Mouse (Mus musculus): Measurements from ENCODE around the gene Jmjd6.

Gene Jmjd6

DNA sequence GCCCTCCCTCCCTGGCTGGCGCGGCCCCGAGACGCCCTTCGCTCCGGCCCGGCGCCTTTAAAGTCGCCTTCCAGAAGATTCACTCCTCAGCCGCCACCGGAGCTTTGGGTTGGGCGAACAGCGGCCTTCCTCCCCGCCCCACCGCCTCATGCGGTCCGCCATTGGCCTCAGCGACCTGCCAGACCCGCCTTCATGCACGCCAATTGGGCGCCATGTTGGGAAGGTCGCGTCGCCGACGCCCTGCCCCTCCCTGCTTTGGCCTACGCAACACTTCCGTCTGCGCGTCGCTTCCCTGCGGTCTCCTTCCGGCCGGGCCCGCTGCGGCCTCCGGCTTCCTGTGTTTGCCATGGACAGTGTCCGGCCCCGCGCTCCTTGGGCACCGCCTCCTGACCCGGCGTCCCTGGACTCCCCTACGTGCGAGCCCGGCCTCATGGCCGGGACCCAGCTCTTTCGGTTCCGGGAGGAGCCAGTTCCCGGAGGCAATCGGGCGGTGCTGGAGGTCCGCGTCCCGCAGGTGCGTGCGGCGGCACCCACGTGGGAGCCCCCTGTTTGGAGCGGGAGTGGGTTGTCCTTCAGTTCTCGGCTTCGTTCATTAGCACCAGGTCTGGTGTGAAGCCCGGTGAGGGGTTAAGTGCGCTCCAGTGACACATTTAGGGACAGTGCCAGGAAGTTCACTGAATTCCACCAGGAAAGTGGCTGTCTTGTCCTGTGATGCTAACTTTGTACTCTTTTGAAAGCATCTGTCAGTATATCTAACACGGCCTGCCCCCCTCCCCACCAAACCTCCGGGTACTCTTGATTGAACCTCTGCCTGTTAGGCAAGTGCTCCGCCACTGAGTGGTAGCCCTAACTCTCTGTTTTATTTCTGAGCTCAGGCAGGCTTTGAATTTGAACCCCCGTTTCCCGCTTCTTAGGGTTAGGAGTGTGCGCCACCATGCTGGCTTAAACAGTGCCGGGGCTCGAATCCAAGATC, at the start of gene Jmjd6, which contains the start of gene Mettl23:
Gene Jmjd6, minus strand, starts transcription at position 189 of the 973 bp plus-strand sequence.
Gene Mettl23, plus strand, starts transcription at position 18 of the 973 bp plus-strand sequence.
- peak; percentile 97 for DNase-seq (ENCODE audit: low read depth, low spot score)

DNA sequence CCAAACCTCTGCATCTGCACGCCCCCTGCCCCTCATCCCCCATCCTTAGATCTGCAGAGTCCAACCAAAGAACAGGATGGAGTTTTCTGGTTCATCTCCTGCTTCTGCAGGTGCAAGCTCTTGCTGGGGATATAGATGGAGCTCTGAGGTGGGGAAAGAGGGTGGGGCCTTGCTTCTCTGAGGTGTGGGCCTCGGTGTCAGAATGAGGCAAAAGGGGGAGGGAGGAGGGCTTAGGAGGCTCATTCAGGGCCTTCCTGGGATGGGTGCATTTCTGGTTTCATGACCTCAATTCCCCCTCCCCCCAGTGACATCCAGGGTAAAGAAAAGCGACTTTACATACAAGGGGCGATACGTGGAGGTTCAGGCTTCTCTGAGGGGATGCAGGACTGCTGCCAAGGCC, 43.9 kb upstream of the Jmjd6 start:
- no peak for DNase-seq (ENCODE audit: low read depth, low spot score)

DNA sequence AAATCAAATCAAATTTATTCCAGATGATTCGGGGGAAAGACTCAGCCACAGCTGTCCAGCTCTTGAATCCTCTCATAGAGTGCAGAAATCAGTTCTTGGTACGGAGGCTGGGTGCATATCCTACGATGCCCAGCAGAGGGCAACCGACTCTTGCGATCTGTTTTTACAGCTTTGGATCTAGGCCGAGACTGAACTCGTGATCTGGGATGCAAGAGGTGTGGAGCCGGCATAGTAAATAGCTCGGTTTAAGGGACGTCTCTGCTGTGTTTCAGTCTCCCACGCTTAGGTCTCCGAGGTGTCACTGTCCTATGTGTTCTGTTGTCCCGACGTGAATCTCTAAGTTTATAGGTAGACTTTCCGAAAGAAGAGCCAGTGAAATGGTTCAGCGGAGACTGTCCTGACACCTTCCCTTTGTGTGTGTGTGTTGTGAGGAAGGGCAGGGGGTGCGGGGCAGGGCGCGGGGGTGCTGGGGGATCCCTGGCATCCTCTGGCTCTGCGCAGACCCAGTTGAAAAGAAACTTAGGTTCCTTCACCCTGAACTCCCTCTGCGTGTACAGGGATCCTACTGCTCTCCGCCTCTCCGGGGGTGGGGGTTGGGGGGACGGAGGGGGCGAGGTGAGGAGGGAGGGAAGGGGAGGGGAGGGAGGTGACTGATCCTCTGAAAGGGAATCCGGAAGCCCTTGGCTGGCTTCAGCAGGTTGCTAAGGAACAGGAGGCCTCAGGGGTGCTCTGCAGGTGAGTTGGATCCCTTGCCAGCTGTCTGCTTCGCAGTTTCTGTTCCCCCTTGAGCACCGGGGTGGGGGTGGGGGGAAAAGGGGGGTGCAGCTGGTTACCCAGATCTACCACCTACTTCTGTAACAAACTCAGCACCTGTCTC, 42.3 kb upstream of the Jmjd6 start:
- DNase-seq (ENCODE audit: low read depth, low spot score) = peak; percentile 96

GRCm38 (mm10) chr11:116884061-116884460, 40.8 kb upstream of the Jmjd6 start:
- no peak for DNase-seq (ENCODE audit: low read depth, low spot score)

DNA sequence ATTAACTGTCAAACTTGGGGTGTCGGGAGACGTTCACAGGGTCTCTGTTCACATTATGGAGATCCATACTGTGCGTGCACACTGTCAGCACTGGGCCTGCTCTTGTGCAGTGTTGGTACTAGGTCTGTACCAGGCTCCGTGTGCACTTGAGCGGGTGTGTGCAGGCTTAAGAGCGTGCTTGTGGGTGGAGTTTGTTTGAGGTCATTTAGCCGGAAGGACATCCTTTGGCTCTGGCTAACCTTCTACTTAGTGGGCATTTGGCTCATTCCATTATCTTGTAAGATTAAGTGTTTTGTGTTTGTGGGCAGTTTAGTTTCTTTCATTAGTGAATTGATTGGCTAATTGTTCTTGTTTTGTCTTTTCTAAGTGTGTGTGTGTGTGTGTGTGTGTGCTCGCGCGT, 39.2 kb upstream of the Jmjd6 start:
- DNase-seq (ENCODE audit: low read depth, low spot score) = peak; percentile 58

DNA sequence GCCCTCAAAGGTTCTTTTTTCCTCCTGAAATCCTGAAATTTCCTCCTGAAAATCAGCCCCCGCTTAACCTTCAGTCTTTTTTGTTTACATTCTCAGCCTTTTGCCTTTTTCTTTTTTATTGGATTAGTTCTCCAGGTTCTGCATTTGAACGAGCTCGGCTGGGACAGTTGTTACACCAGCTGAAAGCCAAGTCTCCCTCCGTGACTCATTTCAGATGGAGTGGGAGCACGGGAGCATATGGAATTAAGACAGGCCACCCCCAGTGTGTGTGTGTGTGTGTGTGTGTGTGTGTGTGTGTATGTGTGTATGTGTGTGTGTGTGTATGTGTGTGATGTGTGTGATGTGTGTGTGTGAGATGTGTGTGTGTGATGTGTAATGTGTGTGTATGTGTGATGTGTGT, 38.2 kb upstream of the Jmjd6 start:
- DNase-seq (ENCODE audit: low read depth, low spot score) = no peak

DNA sequence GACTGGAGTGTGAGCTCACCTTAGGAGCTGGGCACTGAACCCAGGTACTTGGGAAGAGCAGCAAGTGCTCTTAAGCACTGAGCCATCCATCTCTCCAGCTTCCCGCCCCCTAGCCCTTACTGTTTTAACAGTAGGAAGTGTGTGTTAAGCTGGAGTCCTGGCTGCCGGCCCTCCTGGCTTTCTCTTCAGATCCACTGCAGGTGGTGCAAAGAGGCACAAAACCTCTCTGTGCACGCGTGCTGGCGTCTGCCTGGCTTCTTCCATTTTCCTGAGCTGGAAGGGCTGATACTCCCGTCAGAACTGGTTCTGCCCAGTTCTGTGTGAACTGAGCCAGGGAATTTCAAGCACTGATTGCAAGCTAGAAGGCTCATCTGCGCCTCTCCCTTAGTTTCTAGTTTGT, 37.6 kb upstream of the Jmjd6 start:
- DNase-seq (ENCODE audit: low read depth, low spot score) = peak; percentile 71

- no peak for DNase-seq (ENCODE audit: low read depth, low spot score)
These were observed 35.2 kb upstream of the Jmjd6 start for GRCm38 (mm10) chr11:116878454-116878853.

DNA sequence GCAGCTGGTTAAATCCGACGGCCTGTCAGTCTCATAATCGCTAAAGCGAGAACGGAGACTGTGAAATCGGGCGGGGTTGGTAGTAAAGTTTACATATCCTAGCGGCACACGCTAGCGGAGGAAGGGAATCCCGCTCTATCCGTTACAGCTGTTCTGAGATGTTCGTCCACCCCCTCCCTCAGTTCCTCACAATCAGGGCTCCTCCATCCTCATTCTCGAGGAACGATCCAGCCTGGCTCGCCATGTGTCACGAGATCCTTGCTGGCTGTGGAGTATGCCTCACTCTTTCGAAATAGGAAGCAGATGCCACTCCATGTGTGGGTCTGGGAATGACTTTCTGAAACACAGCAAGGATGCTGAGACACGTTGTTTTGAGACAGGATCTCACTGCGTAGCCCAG, 30.7 kb upstream of the Jmjd6 start:
- no peak for DNase-seq (ENCODE audit: low read depth, low spot score)

- DNase-seq (ENCODE audit: low read depth, low spot score) = no peak
These were observed 28.3 kb upstream of the Jmjd6 start for GRCm38 (mm10) chr11:116871538-116871937.

- no peak for DNase-seq (ENCODE audit: low read depth, low spot score)
These were observed 26.4 kb upstream of the Jmjd6 start for GRCm38 (mm10) chr11:116869641-116870040.

DNA sequence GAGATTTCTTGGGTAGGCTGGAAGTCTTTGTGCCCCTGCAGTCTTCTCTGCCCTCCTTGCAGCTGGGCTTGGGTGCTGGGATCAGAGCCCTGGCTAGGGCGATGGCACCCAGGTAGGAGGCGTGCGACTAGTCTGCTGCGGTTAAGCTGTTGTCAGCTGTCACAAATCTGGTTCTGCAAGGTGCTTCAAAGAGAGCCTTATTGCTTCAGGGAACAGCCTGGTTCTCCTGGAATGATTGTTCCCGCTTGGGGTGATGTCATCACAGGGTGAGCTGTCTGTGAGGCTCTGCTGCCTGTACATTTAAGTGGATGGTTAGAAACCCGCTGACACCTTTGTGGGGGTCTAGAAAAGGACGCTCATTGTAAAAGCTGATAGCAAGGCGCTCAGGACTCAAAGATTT, 26.0 kb upstream of the Jmjd6 start:
- DNase-seq (ENCODE audit: low read depth, low spot score) = no peak

- no peak for DNase-seq (ENCODE audit: low read depth, low spot score)
These were observed 24.9 kb upstream of the Jmjd6 start for GRCm38 (mm10) chr11:116868129-116868528.

DNA sequence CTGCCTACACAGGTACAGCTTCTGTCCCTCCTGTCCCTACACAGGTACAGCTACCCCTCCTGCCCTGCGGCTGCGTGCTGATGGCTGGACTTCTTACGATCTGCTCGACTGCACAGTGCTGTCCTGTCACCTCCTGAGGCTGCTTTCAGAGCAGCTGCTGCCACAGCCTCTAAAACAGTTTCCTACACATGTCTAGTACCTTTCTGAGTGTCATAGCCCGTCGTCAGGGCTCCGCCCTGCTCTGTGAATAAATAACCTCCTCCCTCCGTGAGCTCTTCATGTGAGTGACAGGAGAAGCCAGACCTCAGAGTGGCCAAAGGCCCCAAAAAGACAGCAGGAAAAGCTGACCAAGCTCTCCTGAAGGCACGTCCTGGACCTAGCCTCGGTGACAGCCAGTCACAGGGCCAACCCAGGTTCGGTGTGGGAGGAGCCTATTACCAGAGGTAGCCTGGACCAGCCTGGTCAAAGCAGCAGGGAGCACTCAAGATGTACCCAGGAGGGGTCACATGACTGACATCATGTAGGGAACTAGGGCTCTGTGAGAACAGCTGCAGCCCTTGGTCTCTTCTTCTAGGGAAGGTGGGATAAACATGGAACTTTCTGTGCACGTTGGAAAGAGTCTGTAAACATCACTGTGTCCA, 22.8 kb upstream of the Jmjd6 start:
- no peak for DNase-seq (ENCODE audit: low read depth, low spot score)

DNA sequence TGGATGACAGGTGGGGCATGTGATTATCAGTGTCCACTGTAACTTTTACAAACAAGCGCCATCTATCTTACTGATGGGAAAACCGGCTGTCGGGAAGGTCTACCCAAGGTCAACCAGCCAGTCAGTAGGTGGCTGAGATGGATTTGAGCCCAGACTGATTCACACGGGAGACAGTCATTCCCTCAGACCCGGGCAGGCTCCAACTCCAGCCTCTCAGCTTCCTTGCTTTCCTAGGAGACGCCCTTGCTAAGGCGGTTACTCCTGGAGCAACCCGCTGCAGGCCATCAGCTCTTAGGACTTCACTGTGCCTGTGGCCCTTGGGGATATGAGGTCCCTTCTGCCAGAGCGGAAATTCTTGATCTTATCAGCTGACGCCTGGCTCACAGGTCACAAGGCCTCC, 21.2 kb upstream of the Jmjd6 start:
- DNase-seq (ENCODE audit: low read depth, low spot score) = no peak

GRCm38 (mm10) chr11:116857183-116857850, 14.1 kb upstream of the Jmjd6 start:
- DNase-seq (ENCODE audit: low read depth, low spot score) = no peak

GRCm38 (mm10) chr11:116854279-116854678, 11.0 kb upstream of the Jmjd6 start:
- no peak for DNase-seq (ENCODE audit: low read depth, low spot score)

DNA sequence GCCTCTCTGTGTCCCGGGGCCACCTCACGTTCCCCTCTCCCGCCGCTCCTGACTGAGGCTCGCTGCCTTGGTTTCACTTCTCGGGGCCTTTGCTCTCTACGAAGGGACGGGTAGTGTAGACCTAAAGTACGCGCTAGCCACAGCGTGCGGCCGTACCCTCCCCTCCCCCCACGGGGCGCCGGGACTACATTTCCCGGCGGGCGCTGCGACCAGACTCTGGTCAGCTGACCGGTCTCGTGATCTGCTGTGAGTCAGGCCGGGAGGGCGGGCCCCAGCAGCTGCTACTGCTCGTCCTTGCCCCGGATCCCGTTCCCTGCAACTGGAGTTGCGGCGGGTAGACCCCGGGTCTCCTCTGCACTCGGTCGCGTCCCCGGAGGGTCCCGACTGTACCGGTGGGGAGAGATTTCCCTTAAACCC, 10.3 kb upstream of the Jmjd6 start:
- DNase-seq (ENCODE audit: low read depth, low spot score) = peak; percentile 95

- DNase-seq (ENCODE audit: low read depth, low spot score) = peak; percentile 91
These were observed 9.8 kb upstream of the Jmjd6 start, which contains the start of gene Srsf2 for GRCm38 (mm10) chr11:116852891-116853511. Srsf2 (minus strand) TSS chr11:116853094.

DNA sequence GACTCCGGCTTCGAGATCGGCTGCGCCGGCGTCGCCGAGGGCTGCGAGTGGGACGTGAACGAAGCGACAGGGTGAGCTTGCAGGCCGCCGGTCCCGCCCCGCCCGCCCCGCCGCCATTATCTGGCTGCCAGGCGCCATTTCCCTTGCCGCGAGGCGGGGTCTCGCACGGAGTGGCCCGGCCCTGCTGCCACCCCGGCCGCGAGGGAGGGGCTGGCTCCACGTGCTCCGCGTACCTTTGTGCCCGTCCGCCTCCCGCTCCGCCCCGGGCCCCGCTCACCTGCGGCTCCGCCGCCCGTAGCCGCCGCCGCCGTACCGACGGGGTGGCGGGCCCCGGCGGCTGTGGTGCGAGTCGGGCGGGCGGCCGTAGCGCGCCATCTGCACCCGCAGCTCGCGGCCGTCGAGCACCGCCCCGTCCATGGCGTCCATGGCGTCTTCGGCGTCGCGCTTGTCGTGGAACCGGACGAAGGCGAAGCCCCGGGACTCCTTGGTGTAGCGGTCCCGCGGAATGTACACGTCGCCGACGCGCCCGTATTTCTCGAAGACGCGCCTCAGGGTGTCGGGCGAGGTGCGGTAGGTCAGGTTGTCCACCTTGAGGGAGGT, 9.1 kb upstream of the Jmjd6 start, which contains the start of gene Mfsd11:
Gene Mfsd11, plus strand, starts transcription at position 150 of the 600 bp plus-strand sequence.
- no peak for DNase-seq (ENCODE audit: low read depth, low spot score)
